Mouse (Mus musculus) c-Kit-positive CD71-positive TER-119-negative erythroid progenitor cells, embryonic 14.5 days (primary cell): ENCODE measurements at regions not wholly inside any gene's neighbourhood (a gene's known extent, or its start where the extent isn't known, plus 50 kb on each side); places are given as distances from the start of the nearest gene placed in this dataset.
A peak's percentile ranks its signal among the peaks of the same experiment; 100 is the strongest.
"Not testable (repeated sequence)": the region's sequence is repeated elsewhere in the genome, so short reads cannot be mapped to it uniquely, and the experiment has no call there.

Experiments used
- DNase-seq: peaks from one replicate; pipeline ENCODE4 v3.0.0-alpha.2; 2013; ENCODE audit warnings: low read depth

DNA sequence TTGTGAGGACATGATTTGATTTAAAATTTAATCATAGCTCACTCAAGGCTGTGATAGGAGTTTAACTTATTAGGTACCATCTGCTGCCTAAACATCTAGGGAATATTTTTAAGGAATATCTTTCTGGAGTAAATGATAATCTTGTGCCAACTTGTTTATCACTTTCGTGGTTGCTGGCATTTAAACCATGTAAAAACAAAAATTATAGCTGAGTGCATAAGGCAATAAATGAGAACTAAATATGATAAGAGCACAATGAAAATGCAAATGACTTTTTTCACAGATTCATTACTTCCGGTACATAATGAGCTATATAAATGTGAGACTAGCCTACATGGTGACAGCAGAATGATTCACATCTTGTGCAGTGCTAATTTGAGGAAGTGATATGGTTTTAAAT lies 221.8 kb upstream of the Tmprss15 start:
- DNase-seq: no peak

DNA sequence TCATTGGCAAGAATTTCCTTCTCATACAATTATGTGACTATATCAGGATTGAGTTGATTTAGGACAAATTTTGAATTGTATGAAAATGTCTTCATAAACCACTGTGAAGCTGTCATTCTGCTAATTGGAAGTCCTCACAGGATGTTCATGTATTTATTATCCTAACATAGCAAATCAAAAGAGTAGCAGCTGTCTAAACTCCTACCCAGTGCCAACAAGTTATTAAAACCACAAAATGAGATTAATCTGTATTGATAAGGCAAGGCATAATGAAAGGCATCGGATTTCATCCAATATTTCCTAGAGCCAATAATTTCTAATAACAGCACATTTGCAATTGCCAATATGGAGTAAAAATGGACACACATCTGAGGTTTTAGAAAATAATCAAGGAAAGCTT lies 217.6 kb upstream of the Tmprss15 start:
- DNase-seq: no peak

DNA sequence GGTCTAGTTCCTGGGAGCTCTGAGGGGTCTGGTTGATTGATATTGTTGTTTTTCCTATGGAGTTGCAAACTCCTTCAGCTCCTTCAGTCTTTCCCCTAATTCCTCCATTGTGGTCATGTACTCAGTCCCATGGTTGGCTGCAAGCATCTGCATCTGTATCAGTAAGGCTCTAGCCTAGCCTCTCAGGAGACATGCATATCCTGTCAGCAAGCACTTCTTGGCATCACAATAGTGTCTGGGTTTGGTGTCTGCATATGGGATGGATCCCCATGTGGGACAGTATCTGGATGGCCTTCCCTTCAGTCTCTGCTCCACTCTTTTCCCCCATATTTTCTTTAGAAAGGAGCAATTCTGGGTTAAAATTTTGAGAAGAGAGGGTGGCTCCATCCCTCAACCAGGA lies 205.7 kb upstream of the Tmprss15 start:
- not testable (repeated sequence) for DNase-seq

DNA sequence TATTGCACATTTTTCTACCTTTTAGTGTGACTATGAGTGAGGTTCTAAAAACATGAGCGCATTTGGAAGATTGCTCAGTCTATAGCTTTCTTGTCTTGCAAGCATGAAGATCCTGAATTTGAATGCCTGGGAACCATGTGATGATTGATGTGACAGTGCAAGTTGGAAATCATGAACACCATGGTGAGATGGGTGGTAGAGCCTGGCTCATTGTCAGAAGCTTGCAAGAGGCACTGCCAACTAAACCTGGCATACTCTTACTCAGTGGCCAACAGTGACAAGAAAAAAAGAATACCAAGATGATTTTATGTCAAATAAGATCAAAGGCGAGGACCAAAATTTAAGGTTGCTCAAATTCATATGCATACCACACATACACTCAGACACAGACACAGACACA lies 188.1 kb upstream of the Tmprss15 start:
- no peak for DNase-seq

DNA sequence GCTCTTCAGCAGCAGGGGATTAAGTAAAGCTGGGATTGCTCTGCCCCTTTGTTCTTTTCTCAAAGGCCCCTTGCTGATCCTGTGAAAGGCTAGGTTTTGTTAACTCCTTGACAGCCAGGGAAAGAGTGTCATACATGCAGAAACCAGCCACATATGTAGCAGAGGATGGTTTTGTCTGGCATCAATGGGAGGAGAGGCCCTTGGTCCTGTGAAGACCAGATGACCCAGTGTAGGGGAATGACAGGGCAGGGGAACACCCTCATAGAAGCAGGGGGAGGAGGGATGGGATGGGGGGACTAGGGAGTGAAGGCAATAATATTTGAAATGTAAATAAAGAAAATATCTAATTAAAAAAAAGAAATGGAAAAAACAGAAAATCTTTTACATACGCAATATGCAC lies 165.6 kb upstream of the Tmprss15 start:
- DNase-seq: no peak

DNA sequence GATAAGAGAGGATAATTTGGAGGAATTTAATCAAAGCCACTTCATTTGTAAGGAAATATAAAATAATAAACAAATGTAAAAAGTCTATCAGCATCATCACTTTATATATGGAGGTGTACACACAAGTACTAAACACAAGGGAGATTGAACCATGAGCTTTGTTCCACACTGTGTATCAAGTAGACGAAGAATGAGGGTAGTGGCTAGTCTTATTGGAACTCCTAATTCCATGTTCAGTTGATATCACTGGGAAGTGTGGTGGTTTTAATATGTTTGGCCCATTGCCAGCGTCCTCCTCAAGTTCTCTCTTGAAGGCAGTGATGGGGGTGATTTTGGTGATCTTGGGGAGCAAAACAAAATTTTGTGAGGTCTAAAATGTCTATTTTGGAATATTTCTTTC lies 165.2 kb upstream of the Tmprss15 start:
- DNase-seq: no peak

DNA sequence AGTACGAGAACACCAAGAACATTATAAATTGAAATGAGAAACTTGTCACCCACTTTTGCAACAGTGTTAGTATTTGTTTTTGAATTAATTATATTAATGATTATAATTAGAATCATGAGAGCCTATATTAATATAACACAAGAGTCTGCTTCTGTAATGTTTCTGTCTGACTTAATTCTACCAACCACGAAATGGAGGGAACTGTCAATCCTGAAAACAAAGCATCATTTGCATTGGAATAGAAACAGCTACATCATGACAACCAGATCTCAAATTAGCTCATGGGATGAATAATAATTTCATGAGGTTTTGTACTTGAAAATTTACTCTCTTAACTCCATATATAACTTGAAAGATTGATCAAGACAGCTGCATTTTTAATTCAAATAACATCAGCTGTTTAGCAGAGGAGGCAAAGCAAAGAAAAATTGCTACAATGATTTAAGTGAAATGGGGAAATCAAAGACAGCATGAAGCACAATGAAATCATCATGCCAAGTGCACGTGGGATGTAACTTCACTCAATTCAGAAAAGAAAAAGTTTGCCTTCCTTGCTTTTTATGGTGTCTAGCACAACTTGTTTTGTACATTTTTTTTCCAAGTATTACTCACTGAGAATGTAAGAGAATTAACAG lies 150.1 kb upstream of the Tmprss15 start:
- DNase-seq: no peak

DNA sequence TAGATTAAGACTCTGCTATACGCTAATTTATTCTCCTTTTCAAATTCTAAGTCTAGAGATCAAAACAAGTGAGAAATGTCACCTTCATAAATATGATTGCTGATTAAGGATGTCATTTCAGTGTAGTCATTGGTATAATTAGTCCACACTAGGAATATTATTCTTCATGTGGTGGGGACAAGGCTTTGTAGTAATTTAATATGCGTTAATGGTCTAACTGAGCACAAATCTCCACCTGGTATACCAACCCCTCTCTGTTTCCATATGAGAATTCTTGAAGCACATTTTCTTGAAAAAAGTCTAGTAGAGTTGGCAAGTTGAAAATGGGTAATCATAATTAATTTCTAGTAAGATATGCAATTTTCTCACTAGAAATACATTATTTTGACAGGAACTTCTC lies 149.3 kb upstream of the Tmprss15 start:
- DNase-seq: no peak

DNA sequence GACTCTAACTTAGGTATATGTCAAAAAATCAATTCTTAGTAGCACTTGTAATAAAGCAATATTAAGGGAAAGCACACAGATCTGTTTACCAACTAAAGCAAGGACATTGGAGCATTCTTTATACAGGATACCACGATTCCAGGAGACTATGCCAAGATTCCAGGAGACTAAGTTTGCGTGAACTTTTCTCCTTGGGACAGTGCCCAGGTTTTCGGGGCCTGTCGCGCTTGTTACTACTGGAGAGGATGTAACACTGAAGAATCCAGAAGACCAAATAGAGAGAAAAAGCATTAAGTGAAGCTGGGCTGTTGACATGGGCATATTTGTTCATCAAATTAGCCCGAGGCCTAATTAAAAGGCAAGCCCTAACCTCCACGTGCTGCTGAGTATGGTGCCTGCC lies 100.3 kb upstream of the Tmprss15 start:
- no peak for DNase-seq

DNA sequence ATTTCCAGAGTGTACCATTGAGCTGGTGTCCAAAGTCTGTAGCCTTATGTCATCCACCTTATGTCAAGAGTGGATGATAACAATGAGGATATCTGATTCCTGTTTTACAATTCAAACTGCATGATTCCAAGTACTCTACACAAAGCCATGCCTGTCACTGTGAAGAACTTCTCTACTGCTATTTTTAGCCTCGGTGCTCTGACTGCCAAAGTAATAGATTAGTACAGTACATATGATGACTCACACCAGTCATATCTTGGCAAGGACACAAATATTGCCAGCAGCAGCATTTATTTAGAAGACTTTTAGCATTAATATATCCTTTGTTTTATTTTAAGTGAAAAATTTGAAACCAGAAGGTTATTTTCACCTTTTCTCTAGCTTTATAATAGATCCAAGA lies 95.6 kb upstream of the Tmprss15 start:
- no peak for DNase-seq

DNA sequence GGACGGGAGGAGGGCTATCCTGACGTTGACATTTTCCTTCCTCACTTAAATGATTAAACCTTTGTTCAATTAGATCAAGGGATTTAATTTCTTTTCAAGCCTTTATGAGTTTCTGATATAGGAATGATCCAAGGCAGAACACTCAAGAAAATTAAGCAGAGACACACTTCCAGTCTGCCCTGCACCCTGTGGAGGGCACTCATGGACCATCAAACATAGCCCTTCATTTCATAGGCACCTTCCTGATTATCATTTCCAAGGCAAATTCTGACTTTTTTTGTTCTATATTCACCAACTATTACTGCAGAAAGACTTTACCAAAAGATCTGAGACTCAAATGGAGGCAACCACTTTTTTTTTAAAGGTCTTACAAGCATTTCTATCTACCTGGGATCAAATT lies 91.6 kb upstream of the Tmprss15 start:
- no peak for DNase-seq

DNA sequence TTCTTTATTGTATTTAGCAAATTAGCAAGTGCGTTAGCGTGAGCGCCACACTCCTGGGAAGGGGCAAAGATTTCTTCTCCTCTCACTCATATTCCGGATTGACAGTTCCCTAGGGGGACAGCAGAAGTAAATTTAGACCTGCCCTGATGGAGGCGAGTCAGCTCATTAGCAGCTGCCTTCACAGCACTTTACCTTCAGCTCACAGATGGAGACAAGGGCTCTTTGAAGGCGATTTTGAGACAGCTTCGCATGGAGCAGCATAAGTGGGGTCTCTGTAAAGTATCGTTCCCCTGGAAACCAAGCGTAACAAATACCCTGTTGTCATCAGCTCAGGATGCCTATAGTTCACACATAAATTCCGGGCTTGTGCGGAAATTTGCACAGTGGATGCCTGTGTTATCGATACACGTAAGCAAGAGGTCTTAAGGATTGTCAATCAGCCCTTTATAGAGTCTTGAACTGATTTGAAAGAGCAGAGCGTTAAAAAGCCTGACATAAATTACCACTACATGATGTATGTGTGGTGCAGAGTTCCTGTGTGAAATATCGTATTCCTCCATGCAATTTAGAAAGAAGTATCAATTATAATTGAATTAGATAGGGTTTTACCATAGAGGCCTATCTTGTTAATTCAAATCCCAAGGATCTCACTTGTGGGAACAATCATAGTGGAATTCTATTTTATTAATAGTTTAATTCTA lies 86.6 kb upstream of the Tmprss15 start:
- no peak for DNase-seq

DNA sequence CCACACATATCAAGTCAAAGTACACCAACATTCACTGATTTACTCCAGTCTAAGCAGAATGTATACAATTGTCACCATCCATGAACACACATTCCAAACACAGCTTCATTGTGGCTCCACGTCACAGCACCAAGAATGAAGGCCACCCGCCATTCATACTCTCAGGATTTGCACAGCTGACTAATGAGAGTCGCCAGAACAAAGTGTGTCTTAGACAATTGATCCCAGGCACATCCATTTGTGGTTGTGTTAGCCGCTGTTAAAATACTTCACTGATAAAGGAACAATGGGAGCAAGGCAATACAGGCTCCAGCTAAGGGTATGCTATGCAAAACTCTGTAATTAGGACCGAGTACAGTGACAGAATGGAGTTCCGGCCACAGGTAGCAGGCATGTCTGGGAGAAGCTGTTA lies 85.9 kb upstream of the Tmprss15 start:
- no peak for DNase-seq

DNA sequence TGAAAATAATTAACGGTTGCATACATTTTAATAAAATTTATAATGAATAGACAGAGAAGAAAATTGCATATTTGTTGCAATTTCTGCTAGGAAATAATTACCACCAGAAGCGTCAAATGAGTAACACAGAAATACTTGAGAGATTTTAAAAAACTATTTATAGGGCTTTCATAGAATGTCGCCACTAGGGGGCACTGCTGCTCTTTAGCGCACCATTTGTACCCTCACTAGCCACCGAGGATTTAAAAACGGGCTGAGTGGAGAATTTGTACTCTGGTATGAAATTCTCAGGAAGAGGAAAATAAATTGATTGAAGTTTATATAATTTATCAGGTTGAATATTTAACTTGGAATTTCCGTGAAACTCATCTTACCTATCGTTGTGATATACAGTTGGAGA lies 77.3 kb upstream of the Tmprss15 start:
- DNase-seq: peak; percentile 2

DNA sequence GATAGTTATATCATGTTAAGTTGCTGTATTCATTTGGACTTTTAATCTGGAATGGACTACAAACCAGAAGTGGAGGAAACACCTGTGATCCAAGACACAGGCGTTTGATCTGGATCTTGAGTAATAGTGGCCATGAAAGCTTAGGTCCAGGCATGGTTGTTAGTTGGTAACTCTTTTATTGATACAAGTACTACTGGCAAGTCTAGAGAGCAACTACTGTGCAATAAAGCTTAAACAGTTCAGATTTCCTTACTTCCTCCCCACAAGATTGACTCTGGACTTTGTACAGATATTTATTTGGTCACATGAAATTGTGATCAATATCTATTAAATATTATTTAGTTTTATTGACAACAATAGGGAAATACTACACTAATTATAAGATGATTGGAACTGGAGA lies 51.9 kb upstream of the Tmprss15 start:
- DNase-seq: no peak
